Comparison of ENCODE assay signal across 16 mouse cellular contexts in genomic region chr14:118725467-118725866, GRCm38 (mm10). TPM values are rescaled to one million over a fixed set of nuclear protein-coding genes. Genes with fewer than 3 reads are reported as not detected.
A peak's percentile ranks its signal among the peaks of the same experiment; 100 is the strongest.
ATAC-seq lines count a peak whose summit lies in the region.
"Had no signal": no experiment of that assay in that cellular context is flagged by ENCODE, and none has a peak within 500 bp of the region (broad histone marks: within the 10 kb centered on the region; RNA-seq: fewer than 3 reads in every experiment).

No protein-coding gene starts in this region.

- peak; percentile 47; the same call in 1 of the 2 replicates for ATAC-seq in intestine, embryonic 15.5 days
- no peak; the same call in 1 of the 2 replicates for ATAC-seq in intestine, embryonic 16.5 days
- 0 out of 2 replicates have a peak, but pooled peaks have one; percentile 13 for ATAC-seq in erythroblast, adult 5-6 weeks (replicated peaks; ENCODE audit: low FRiP score, poor library complexity, severe bottlenecking)
- peak; percentile 69 for ATAC-seq in megakaryocyte-erythroid progenitor cell, adult 5-6 weeks (replicated peaks; ENCODE audit: low FRiP score, low TSS enrichment, poor library complexity, severe bottlenecking)
- ATAC-seq in kidney, embryonic 16.5 days (ENCODE audit: low FRiP score, low TSS enrichment): no peak
- ATAC-seq: activated CD4-positive, CD25-positive, alpha-beta regulatory T cell, adult 4 months; CD4-positive, CD25-positive, alpha-beta regulatory T cell, adult 4 months; forebrain, embryonic 14.5 days; forebrain, embryonic 16.5 days; Patski had no signal

- no peak overlapping the region for H3K4me3 ChIP-seq in intestine, embryonic 15.5 days (replicated peaks)
- H3K4me3 ChIP-seq in intestine, embryonic 16.5 days (ENCODE audit: low read length): no peak overlapping the region
- no peak overlapping the region for H3K4me3 ChIP-seq in kidney, embryonic 16.5 days (ENCODE audit: low read length)
- H3K4me3 ChIP-seq: embryonic facial prominence, embryonic 10.5 days; embryonic facial prominence, embryonic 12.5 days; erythroblast, embryonic 14.5 days; forebrain, embryonic 10.5 days; forebrain, embryonic 12.5 days had no signal

- H3K9ac ChIP-seq in intestine, embryonic 15.5 days: no peak overlapping the region
- no peak overlapping the region for H3K9ac ChIP-seq in intestine, embryonic 16.5 days (ENCODE audit: low read depth, low read length)
- no peak overlapping the region for H3K9ac ChIP-seq in kidney, embryonic 16.5 days (replicated peaks; ENCODE audit: low read length)
- H3K9ac ChIP-seq: embryonic facial prominence, embryonic 12.5 days; forebrain, embryonic 12.5 days had no signal

- no peak overlapping the region for H3K4me2 ChIP-seq in intestine, embryonic 15.5 days (replicated peaks)
- no peak overlapping the region for H3K4me2 ChIP-seq in intestine, embryonic 16.5 days (ENCODE audit: low read depth, low read length)
- H3K4me2 ChIP-seq in kidney, embryonic 16.5 days (replicated peaks; ENCODE audit: low read depth, low read length): no peak overlapping the region
- H3K4me2 ChIP-seq: embryonic facial prominence, embryonic 12.5 days; forebrain, embryonic 12.5 days had no signal

- no peaks in the 10 kb centered on the region for H3K36me3 ChIP-seq in intestine, embryonic 15.5 days
- no peaks in the 10 kb centered on the region for H3K36me3 ChIP-seq in intestine, embryonic 16.5 days (ENCODE audit: control insufficient read depth, insufficient read depth, low read length)
- no peaks in the 10 kb centered on the region for H3K36me3 ChIP-seq in kidney, embryonic 16.5 days (ENCODE audit: insufficient read depth, low read length)
- H3K36me3 ChIP-seq: embryonic facial prominence, embryonic 10.5 days; embryonic facial prominence, embryonic 12.5 days; forebrain, embryonic 10.5 days; forebrain, embryonic 12.5 days; G1E had no signal

- H3K27ac ChIP-seq in intestine, embryonic 15.5 days: no peak overlapping the region
- no peak overlapping the region for H3K27ac ChIP-seq in intestine, embryonic 16.5 days (ENCODE audit: low read length)
- no peak overlapping the region for H3K27ac ChIP-seq in kidney, embryonic 16.5 days (ENCODE audit: low read length)
- H3K27ac ChIP-seq: embryonic facial prominence, embryonic 10.5 days; embryonic facial prominence, embryonic 12.5 days; forebrain, embryonic 10.5 days; forebrain, embryonic 12.5 days had no signal

- WGBS in intestine, embryonic 15.5 days: 72% methylated on average over 5 of the region's 5 CpGs
- WGBS in intestine, embryonic 16.5 days: 72% methylated on average over 5 of the region's 5 CpGs
- 91% methylated on average over 5 of the region's 5 CpGs for WGBS in kidney, embryonic 16.5 days

- no peaks in the 10 kb centered on the region for H3K4me1 ChIP-seq in intestine, embryonic 15.5 days (replicated peaks)
- no peaks in the 10 kb centered on the region for H3K4me1 ChIP-seq in intestine, embryonic 16.5 days (ENCODE audit: control insufficient read depth, insufficient read depth, low read length)
- no peaks in the 10 kb centered on the region for H3K4me1 ChIP-seq in kidney, embryonic 16.5 days (ENCODE audit: insufficient read depth, low read length)
- H3K4me1 ChIP-seq: embryonic facial prominence, embryonic 10.5 days; embryonic facial prominence, embryonic 12.5 days; forebrain, embryonic 10.5 days; forebrain, embryonic 12.5 days had no signal

- no peaks in the 10 kb centered on the region for H3K9me3 ChIP-seq in intestine, embryonic 15.5 days
- no peaks in the 10 kb centered on the region for H3K9me3 ChIP-seq in intestine, embryonic 16.5 days (ENCODE audit: control insufficient read depth, low read length)
- no peaks in the 10 kb centered on the region for H3K9me3 ChIP-seq in kidney, embryonic 16.5 days (ENCODE audit: low read length)
- H3K9me3 ChIP-seq: embryonic facial prominence, embryonic 10.5 days; embryonic facial prominence, embryonic 12.5 days; forebrain, embryonic 10.5 days; forebrain, embryonic 12.5 days; G1E had no signal

- no peaks in the 10 kb centered on the region for H3K27me3 ChIP-seq in intestine, embryonic 15.5 days (replicated peaks)
- H3K27me3 ChIP-seq in intestine, embryonic 16.5 days (replicated peaks; ENCODE audit: control insufficient read depth, insufficient read depth, low read length): no peaks in the 10 kb centered on the region
- H3K27me3 ChIP-seq in kidney, embryonic 16.5 days (ENCODE audit: insufficient read depth, low read length): no peaks in the 10 kb centered on the region

RNA-seq across cellular contexts. Expression of gene Abcc4, which starts 19.4 kb away (rescaled TPM):
- 2.2 and 2.3 TPM in 2 replicates for polyA plus RNA-seq in intestine, embryonic 15.5 days (2015; fragmentation: Nextera tagmentation; extraction: Ambion mirVana)
- polyA plus RNA-seq in intestine, embryonic 16.5 days (2015; fragmentation: Nextera tagmentation; extraction: Ambion mirVana): 1.8 and 2.0 TPM in 2 replicates
- total RNA-seq in erythroblast, adult 5-6 weeks (2015; ENCODE audit: low replicate concordance): 12.5 and 14.0 TPM in 2 replicates
- 10.1 and 12.8 TPM in 2 replicates for total RNA-seq in erythroblast, adult 5-6 weeks (2017; ENCODE audit: low replicate concordance)
- 20.5 and 25.4 TPM in 2 replicates for total RNA-seq in megakaryocyte-erythroid progenitor cell, adult 5-6 weeks (2014; fragmentation: Nextera tagmentation)
- 12.2 and 15.6 TPM in 2 replicates for total RNA-seq in megakaryocyte-erythroid progenitor cell, adult 5-6 weeks (2017)
- polyA plus RNA-seq in kidney, embryonic 16.5 days (2015; fragmentation: Nextera tagmentation; extraction: Ambion mirVana): 7.4 and 7.9 TPM in 2 replicates

Comparison
In these comparisons a context has a peak if more than half of its experiments do, and no peak if none do; other contexts are left out.
1. ATAC-seq: peak in intestine, embryonic 15.5 days (single experiment), erythroblast, adult 5-6 weeks (single experiment) and megakaryocyte-erythroid progenitor cell, adult 5-6 weeks (single experiment); none in intestine, embryonic 16.5 days (single experiment) and kidney, embryonic 16.5 days (single experiment).